Mouse (Mus musculus) heart, postnatal 0 days (tissue): ENCODE measurements at regions not wholly inside any gene's neighbourhood (a gene's known extent, or its start where the extent isn't known, plus 50 kb on each side); places are given as distances from the start of the nearest gene placed in this dataset.

Experiments used
- CTCF ChIP-seq: IDR thresholded peaks from 2 replicates; pipeline ENCODE4 v1.5.1; 2016; ENCODE audit warnings: antibody characterized with exemption, control low read depth, low read depth
- EP300 ChIP-seq: IDR thresholded peaks from 2 replicates; pipeline ENCODE4 v1.6.1; 2016; ENCODE audit warnings: antibody characterized with exemption, low read depth

DNA sequence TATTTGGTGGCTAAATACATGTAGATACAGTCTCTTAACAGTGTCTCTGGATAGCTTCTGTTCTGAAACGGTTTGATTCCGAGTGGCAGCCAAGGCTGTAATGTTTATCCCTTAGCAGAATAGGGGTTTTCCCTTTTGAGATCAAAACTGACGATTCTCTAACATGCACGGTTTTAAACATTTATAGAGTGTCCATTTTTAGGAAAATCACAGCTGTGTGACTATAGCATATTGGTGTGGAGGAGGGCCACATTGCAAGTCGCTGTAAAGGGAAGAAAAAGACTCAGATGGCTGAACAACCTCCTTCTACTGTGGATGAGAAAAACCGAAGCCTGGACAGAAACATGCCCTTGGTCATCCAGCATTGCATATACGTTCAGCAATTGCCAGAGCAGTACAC lies 75.2 kb downstream of the Gpr65 start:
- no peak for TF ChIP-seq EP300
- TF ChIP-seq CTCF = no peak
